Mouse (Mus musculus): ENCODE results near the gene Tet1. TPM values are rescaled to one million over a fixed set of nuclear protein-coding genes. Genes with fewer than 3 reads are reported as not detected.

Gene Tet1
- polyA plus RNA-seq, 1 experiment from 2014 or later, result 35.3 TPM

- no peak overlapping the region for H3K4me3 ChIP-seq (ENCODE audit: low read length)
- ATAC-seq (ENCODE audit: low FRiP score, low TSS enrichment), result no peak
- no peaks in the 10 kb centered on the region for H3K36me3 ChIP-seq (ENCODE audit: control insufficient read depth, insufficient read depth, low read length)
- no peak overlapping the region for H3K9ac ChIP-seq (ENCODE audit: low read depth, low read length)
- no peaks in the 10 kb centered on the region for H3K9me3 ChIP-seq (ENCODE audit: control insufficient read depth, low read length)
- no peak overlapping the region for H3K4me2 ChIP-seq (replicated peaks; ENCODE audit: low read depth, low read length)
- 78% methylated on average over 3 of the region's 3 CpGs for WGBS
- no peak overlapping the region for H3K27ac ChIP-seq (ENCODE audit: low read depth, low read length)
- peaks cover 3% of the 10 kb centered on the region; the same call in 1 of the 2 replicates for H3K4me1 ChIP-seq (ENCODE audit: control insufficient read depth, insufficient read depth, low read length)
- no peaks in the 10 kb centered on the region for H3K27me3 ChIP-seq (ENCODE audit: control insufficient read depth, insufficient read depth, low read length)
These were observed 10.2 kb upstream of the Tet1 start for GRCm38 (mm10) chr10:62918985-62919384.

GRCm38 (mm10) chr10:62911120-62911519 is 2.3 kb upstream of the Tet1 start:
- Histone ChIP-seq H3K27ac (ENCODE audit: low read depth, low read length) (no peak overlapping the region), H3K9ac (ENCODE audit: low read depth, low read length) (no peak overlapping the region), H3K4me1 (ENCODE audit: control insufficient read depth, insufficient read depth, low read length) (no peaks in the 10 kb centered on the region), H3K36me3 (ENCODE audit: control insufficient read depth, insufficient read depth, low read length) (no peaks in the 10 kb centered on the region), H3K4me3 (ENCODE audit: low read length) (no peak overlapping the region), H3K27me3 (ENCODE audit: control insufficient read depth, insufficient read depth, low read length) (no peaks in the 10 kb centered on the region), H3K9me3 (ENCODE audit: control insufficient read depth, low read length) (no peaks in the 10 kb centered on the region), H3K4me2 (replicated peaks; ENCODE audit: low read depth, low read length) (no peak overlapping the region)
- WGBS, result 82% methylated on average over 2 of the region's 2 CpGs
- no peak for ATAC-seq (ENCODE audit: low FRiP score, low TSS enrichment)

- 90% methylated on average over 7 of the region's 7 CpGs for WGBS
- no peaks in the 10 kb centered on the region for H3K9me3 ChIP-seq (ENCODE audit: control insufficient read depth, low read length)
- no peaks in the 10 kb centered on the region for H3K36me3 ChIP-seq (ENCODE audit: control insufficient read depth, insufficient read depth, low read length)
- no peaks in the 10 kb centered on the region for H3K4me1 ChIP-seq (ENCODE audit: control insufficient read depth, insufficient read depth, low read length)
- no peak for ATAC-seq (ENCODE audit: low FRiP score, low TSS enrichment)
- H3K27me3 ChIP-seq (ENCODE audit: control insufficient read depth, insufficient read depth, low read length), result no peaks in the 10 kb centered on the region
- H3K4me3 ChIP-seq (ENCODE audit: low read length), result no peak overlapping the region
- no peak overlapping the region for H3K27ac ChIP-seq (ENCODE audit: low read depth, low read length)
- H3K4me2 ChIP-seq (replicated peaks; ENCODE audit: low read depth, low read length), result no peak overlapping the region
- H3K9ac ChIP-seq (ENCODE audit: low read depth, low read length), result no peak overlapping the region
These were observed 2.5 kb downstream of the Tet1 start for GRCm38 (mm10) chr10:62906336-62906735.

GRCm38 (mm10) chr10:62902829-62903228 is 6.0 kb downstream of the Tet1 start:
- no peak overlapping the region for H3K9ac ChIP-seq (ENCODE audit: low read depth, low read length)
- ATAC-seq (ENCODE audit: low FRiP score, low TSS enrichment), result no peak
- no peaks in the 10 kb centered on the region for H3K4me1 ChIP-seq (ENCODE audit: control insufficient read depth, insufficient read depth, low read length)
- H3K27ac ChIP-seq (ENCODE audit: low read depth, low read length), result no peak overlapping the region
- H3K36me3 ChIP-seq (ENCODE audit: control insufficient read depth, insufficient read depth, low read length), result no peaks in the 10 kb centered on the region
- H3K9me3 ChIP-seq (ENCODE audit: control insufficient read depth, low read length), result no peaks in the 10 kb centered on the region
- 53% methylated on average over 1 of the region's 1 CpGs for WGBS
- no peak overlapping the region for H3K4me2 ChIP-seq (replicated peaks; ENCODE audit: low read depth, low read length)
- no peaks in the 10 kb centered on the region for H3K27me3 ChIP-seq (ENCODE audit: control insufficient read depth, insufficient read depth, low read length)
- H3K4me3 ChIP-seq (ENCODE audit: low read length), result no peak overlapping the region

GRCm38 (mm10) chr10:62901826-62902225 is 7.0 kb downstream of the Tet1 start:
- no peak for ATAC-seq (ENCODE audit: low FRiP score, low TSS enrichment)
- H3K27me3 ChIP-seq (ENCODE audit: control insufficient read depth, insufficient read depth, low read length), result no peaks in the 10 kb centered on the region
- 25% methylated on average over 8 of the region's 8 CpGs for WGBS
- no peaks in the 10 kb centered on the region for H3K9me3 ChIP-seq (ENCODE audit: control insufficient read depth, low read length)
- no peak overlapping the region for H3K9ac ChIP-seq (ENCODE audit: low read depth, low read length)
- no peaks in the 10 kb centered on the region for H3K36me3 ChIP-seq (ENCODE audit: control insufficient read depth, insufficient read depth, low read length)
- H3K4me3 ChIP-seq (ENCODE audit: low read length), result no peak overlapping the region
- H3K4me2 ChIP-seq (replicated peaks; ENCODE audit: low read depth, low read length), result no peak overlapping the region
- H3K4me1 ChIP-seq (ENCODE audit: control insufficient read depth, insufficient read depth, low read length), result no peaks in the 10 kb centered on the region
- H3K27ac ChIP-seq (ENCODE audit: low read depth, low read length), result no peak overlapping the region

GRCm38 (mm10) chr10:62900144-62900543 is 8.7 kb downstream of the Tet1 start:
- H3K36me3 ChIP-seq (ENCODE audit: control insufficient read depth, insufficient read depth, low read length), result no peaks in the 10 kb centered on the region
- no peak overlapping the region for H3K4me3 ChIP-seq (ENCODE audit: low read length)
- H3K27me3 ChIP-seq (ENCODE audit: control insufficient read depth, insufficient read depth, low read length), result no peaks in the 10 kb centered on the region
- 100% methylated on average over 4 of the region's 4 CpGs for WGBS
- no peak overlapping the region for H3K27ac ChIP-seq (ENCODE audit: low read depth, low read length)
- H3K9ac ChIP-seq (ENCODE audit: low read depth, low read length), result no peak overlapping the region
- no peak for ATAC-seq (ENCODE audit: low FRiP score, low TSS enrichment)
- H3K4me2 ChIP-seq (replicated peaks; ENCODE audit: low read depth, low read length), result no peak overlapping the region
- H3K4me1 ChIP-seq (ENCODE audit: control insufficient read depth, insufficient read depth, low read length), result no peaks in the 10 kb centered on the region
- H3K9me3 ChIP-seq (ENCODE audit: control insufficient read depth, low read length), result no peaks in the 10 kb centered on the region

GRCm38 (mm10) chr10:62898061-62898460 is 10.7 kb downstream of the Tet1 start:
- Histone ChIP-seq H3K36me3 (ENCODE audit: control insufficient read depth, insufficient read depth, low read length) (no peaks in the 10 kb centered on the region), H3K27me3 (ENCODE audit: control insufficient read depth, insufficient read depth, low read length) (no peaks in the 10 kb centered on the region), H3K4me1 (ENCODE audit: control insufficient read depth, insufficient read depth, low read length) (no peaks in the 10 kb centered on the region), H3K9ac (ENCODE audit: low read depth, low read length) (no peak overlapping the region), H3K4me3 (ENCODE audit: low read length) (no peak overlapping the region), H3K4me2 (replicated peaks; ENCODE audit: low read depth, low read length) (no peak overlapping the region), H3K27ac (ENCODE audit: low read depth, low read length) (no peak overlapping the region), H3K9me3 (ENCODE audit: control insufficient read depth, low read length) (no peaks in the 10 kb centered on the region)
- 85% methylated on average over 2 of the region's 2 CpGs for WGBS
- ATAC-seq (ENCODE audit: low FRiP score, low TSS enrichment), result no peak

GRCm38 (mm10) chr10:62897437-62897836 is 11.4 kb downstream of the Tet1 start:
- no peak overlapping the region for H3K4me3 ChIP-seq (ENCODE audit: low read length)
- H3K4me2 ChIP-seq (replicated peaks; ENCODE audit: low read depth, low read length), result no peak overlapping the region
- no peak overlapping the region for H3K9ac ChIP-seq (ENCODE audit: low read depth, low read length)
- H3K27me3 ChIP-seq (ENCODE audit: control insufficient read depth, insufficient read depth, low read length), result no peaks in the 10 kb centered on the region
- no peaks in the 10 kb centered on the region for H3K4me1 ChIP-seq (ENCODE audit: control insufficient read depth, insufficient read depth, low read length)
- H3K9me3 ChIP-seq (ENCODE audit: control insufficient read depth, low read length), result no peaks in the 10 kb centered on the region
- ATAC-seq (ENCODE audit: low FRiP score, low TSS enrichment), result no peak
- over 99% methylated on average over 3 of the region's 3 CpGs for WGBS
- H3K36me3 ChIP-seq (ENCODE audit: control insufficient read depth, insufficient read depth, low read length), result no peaks in the 10 kb centered on the region
- no peak overlapping the region for H3K27ac ChIP-seq (ENCODE audit: low read depth, low read length)

GRCm38 (mm10) chr10:62896774-62897173 is 12.0 kb downstream of the Tet1 start:
- Histone ChIP-seq H3K27me3 (ENCODE audit: control insufficient read depth, insufficient read depth, low read length) (no peaks in the 10 kb centered on the region), H3K9ac (ENCODE audit: low read depth, low read length) (no peak overlapping the region), H3K27ac (ENCODE audit: low read depth, low read length) (no peak overlapping the region), H3K4me1 (ENCODE audit: control insufficient read depth, insufficient read depth, low read length) (no peaks in the 10 kb centered on the region), H3K36me3 (ENCODE audit: control insufficient read depth, insufficient read depth, low read length) (no peaks in the 10 kb centered on the region), H3K9me3 (ENCODE audit: control insufficient read depth, low read length) (no peaks in the 10 kb centered on the region), H3K4me3 (ENCODE audit: low read length) (no peak overlapping the region), H3K4me2 (replicated peaks; ENCODE audit: low read depth, low read length) (no peak overlapping the region)
- ATAC-seq (ENCODE audit: low FRiP score, low TSS enrichment), result 0 out of 2 replicates have a peak, but pooled peaks have one; percentile 12
- 50% methylated on average over 4 of the region's 4 CpGs for WGBS

- Histone ChIP-seq H3K27me3 (ENCODE audit: control insufficient read depth, insufficient read depth, low read length) (no peaks in the 10 kb centered on the region), H3K9ac (ENCODE audit: low read depth, low read length) (no peak overlapping the region), H3K4me1 (ENCODE audit: control insufficient read depth, insufficient read depth, low read length) (no peaks in the 10 kb centered on the region), H3K4me3 (ENCODE audit: low read length) (no peak overlapping the region), H3K36me3 (ENCODE audit: control insufficient read depth, insufficient read depth, low read length) (no peaks in the 10 kb centered on the region), H3K4me2 (replicated peaks; ENCODE audit: low read depth, low read length) (no peak overlapping the region), H3K27ac (ENCODE audit: low read depth, low read length) (no peak overlapping the region), H3K9me3 (ENCODE audit: control insufficient read depth, low read length) (no peaks in the 10 kb centered on the region)
- 60% methylated on average over 4 of the region's 4 CpGs for WGBS
- ATAC-seq (ENCODE audit: low FRiP score, low TSS enrichment), result no peak
These were observed 12.8 kb downstream of the Tet1 start for GRCm38 (mm10) chr10:62896035-62896434.
